Mouse (Mus musculus) CD4-positive, CD25-positive, alpha-beta regulatory T cell, adult 9 weeks (primary cell): ENCODE results near the gene Olfr649. TPM values are rescaled to one million over a fixed set of nuclear protein-coding genes. Genes with fewer than 3 reads are reported as not detected.

Experiments
- polyA plus RNA-seq: library from polyadenylated mRNA; unstranded; fragments of 100-300 nt; shearing (Covaris generic); gene quantifications from one replicate; pipeline ENCODE4 v1.2.1, GENCODE M21; 2017

Olfr649 gene
- polyA plus RNA-seq = not detected

DNA sequence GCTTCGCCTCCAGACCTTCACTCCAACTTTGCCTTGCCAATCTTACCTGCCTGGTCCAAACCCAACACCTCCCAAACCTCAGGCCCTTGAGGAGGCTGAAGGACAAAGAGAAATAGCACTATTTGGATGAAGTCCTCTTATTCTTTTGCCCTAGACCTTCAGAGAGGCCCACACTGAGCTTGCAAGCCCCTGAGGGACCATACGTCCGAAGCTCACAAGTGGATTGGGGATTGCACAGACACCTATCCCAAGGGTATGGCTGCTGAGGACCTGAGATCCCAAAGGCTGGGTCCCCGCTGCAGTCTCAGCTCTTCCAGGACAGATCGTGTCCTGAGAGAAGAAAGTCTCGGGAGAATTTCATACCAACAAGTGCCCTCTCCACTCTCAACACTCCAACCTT, at the start of gene Olfr649:
Olfr649 (minus strand) TSS at position 101 of the 400 bp plus-strand sequence.

DNA sequence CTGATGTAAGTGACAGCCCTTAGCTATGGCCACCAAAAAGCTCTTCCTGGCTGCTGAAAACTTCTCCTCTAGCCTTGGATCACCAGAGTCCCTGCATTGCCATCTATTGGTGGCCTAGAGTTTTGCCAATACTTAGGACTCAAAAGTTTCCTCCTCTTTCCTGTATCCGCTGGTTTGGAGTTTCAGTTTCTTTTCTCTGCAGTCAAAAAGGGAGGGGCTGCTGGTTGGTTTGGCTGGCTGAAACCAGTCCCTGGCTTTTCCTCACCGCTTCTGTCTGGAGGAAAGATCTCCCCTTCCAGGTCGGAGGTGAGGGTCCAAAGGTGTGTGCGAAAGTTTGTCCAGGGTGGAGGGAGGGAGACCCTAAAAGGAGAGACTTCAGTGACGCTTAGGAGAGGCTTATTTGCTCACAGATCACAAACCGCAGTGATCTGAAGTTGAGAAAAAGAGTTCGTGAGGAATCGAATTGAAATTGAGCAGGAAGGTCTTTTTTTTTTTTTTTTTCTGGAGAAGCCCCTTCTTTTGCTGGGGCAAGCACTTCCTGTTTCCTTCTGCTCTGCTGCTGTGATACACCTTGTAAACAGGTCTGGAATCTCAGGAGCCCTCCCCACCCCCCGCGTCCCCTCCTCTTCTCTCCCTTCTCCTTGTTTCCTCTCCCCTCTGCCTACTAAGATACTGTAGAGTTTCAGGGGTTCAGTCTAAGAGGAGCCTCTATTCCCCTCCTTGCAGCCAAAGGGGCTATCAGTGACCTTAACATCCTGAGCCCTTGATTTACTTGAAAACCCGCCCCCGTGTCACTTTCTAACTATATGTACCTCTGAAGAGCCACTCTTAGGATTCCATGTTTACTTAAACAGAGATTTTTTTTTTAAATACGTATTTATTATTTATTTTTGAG, 48.7 kb upstream of the Olfr649 start, which contains the start of gene Trim34a:
Trim34a (plus strand) TSS at position 171 of the 895 bp plus-strand sequence.

DNA sequence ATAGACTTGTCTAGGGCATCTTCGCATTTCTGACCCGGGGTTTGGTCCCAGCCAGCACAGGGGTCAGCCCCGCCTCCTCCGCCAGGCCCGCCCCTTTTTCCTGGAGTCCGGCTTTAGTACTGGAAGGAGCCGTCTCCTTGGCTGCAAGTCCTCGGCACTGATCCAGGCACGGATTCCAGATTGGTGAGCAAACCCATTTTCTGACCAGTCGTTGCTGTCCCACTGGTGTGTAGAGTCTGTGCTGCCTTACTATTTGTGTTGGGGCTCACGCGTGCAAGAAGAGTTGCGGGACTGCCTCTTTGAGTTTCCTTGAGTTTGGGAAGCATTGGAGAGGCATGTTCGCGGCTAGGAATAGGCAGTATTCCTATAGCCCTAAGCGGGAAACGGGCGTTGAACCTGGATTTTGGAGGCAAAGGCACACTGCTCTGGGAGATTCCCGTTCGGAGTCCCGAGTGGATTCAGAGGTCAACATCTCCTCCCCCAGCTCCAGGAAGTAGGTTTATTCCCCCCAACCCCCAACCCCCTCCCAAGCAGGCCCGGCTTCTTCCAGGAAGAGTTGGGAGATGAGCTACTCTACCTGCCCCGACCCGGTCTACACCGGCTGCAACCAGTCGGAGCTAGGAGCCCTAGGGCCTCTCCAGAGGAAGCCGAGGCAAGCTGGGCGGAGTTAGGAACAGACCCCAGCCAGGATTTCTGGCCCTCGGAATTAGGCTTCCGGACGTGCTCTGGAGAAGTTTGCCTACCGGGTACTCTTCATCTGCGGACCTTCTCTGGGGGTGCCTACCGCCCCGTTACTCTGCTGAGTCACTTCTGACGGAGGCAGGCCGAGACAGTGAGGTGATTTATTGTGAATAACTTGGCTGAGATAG, 23.1 kb upstream of the Olfr649 start, which contains the start of gene Trim6:
Trim6 (plus strand) TSS at position 93 of the 869 bp plus-strand sequence.

DNA sequence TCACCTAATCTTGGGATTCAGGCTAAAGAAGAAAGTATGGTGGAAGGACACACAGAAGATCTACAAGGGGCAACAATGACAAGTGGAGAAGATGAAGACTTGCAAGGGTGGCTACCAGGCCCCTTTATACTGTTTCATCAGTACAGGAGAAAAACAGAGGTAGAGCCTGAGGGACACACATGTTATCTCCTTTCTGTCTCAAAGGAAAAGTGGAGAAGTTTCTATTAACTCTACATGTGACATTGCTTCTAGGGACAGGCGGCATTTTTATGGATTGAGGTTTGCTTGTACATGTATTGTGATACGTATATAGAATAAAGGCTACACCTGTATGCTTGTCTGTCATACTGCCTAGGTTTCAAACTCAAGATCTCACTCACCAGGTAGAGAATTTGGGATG, 12.5 kb downstream of the Olfr649 start, which contains the start of gene Olfr648:
Olfr648 (minus strand) TSS at position 101 of the 400 bp plus-strand sequence.

DNA sequence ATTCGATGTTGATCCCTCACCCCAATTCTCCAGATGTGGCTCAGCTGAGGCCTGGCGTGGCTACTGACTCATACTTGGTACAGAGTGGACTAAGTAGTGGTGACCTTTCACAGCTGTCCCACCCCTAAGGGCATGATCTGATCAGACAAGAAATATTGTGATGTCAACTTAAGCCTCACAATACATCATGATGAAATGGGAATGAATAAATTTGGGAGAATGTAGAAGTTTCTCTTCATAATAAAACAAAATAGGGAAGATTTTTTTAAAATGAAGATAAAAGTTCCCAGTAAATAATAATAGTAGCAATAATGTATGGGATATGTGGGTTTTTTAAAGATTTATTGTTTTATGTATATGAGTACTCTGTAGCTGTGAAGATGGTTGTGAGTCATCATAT, 45.3 kb downstream of the Olfr649 start, which contains the start of gene Ubqlnl:
Ubqlnl (minus strand) TSS at position 101 of the 400 bp plus-strand sequence.

DNA sequence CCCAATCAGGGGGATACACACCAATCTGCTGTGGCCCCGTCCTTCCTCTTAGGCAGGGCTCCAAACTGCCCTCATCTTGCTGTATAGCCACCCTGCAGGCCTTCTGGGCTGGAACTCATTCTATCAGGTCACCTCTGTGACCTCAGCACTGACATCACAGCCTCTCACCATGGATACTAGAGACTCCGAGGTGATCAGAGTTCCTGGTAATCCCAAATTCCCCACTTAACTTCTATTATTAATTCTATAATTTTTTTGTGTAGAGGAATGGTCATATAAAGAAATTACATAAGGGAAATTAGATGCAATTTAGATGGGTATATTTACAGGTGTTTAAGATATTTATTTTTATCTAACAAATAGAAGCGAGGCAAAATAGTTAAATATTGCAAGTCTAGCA, 52.6 kb downstream of the Olfr649 start, which contains the start of gene Ubqln3:
Ubqln3 (minus strand) TSS at position 101 of the 400 bp plus-strand sequence.

Other genes starting within 250 kb of the Olfr649 start
- gene Olfr635, start 224.8 kb downstream of the Olfr649 start, polyA plus RNA-seq = 0.04 TPM
- not detected for gene Olfr638, start 197.2 kb downstream of the Olfr649 start, polyA plus RNA-seq
- gene Olfr639, start 178.7 kb downstream of the Olfr649 start, polyA plus RNA-seq = not detected
- not detected for gene Olfr640, start 170.4 kb downstream of the Olfr649 start, polyA plus RNA-seq
- gene Olfr641, start 160.5 kb downstream of the Olfr649 start, polyA plus RNA-seq = not detected
- gene Olfr642, start 143.3 kb downstream of the Olfr649 start, polyA plus RNA-seq = 0.06 TPM
- not detected for gene 4930516K23Rik, start 134.5 kb downstream of the Olfr649 start, polyA plus RNA-seq
- gene Olfr644, start 124.1 kb downstream of the Olfr649 start, polyA plus RNA-seq = not detected
- not detected for gene Olfr645, start 110.5 kb downstream of the Olfr649 start, polyA plus RNA-seq
- not detected for gene Olfr646, start 91.1 kb downstream of the Olfr649 start, polyA plus RNA-seq
- not detected for gene Ubqln5, start 66.2 kb downstream of the Olfr649 start, polyA plus RNA-seq
- gene Olfr643, start 58.6 kb downstream of the Olfr649 start, polyA plus RNA-seq = not detected
- gene Ubqln3, start 52.7 kb downstream of the Olfr649 start, polyA plus RNA-seq = not detected
- not detected for gene Ubqlnl, start 45.4 kb downstream of the Olfr649 start, polyA plus RNA-seq
- gene Olfm5, start 31.2 kb downstream of the Olfr649 start, polyA plus RNA-seq = not detected
- gene Olfr648, start 12.6 kb downstream of the Olfr649 start, polyA plus RNA-seq = 0.26 TPM
- gene Trim6, start 22.8 kb upstream of the Olfr649 start, polyA plus RNA-seq = 1.7 TPM
- 63.8 TPM for gene Trim34a, start 48.5 kb upstream of the Olfr649 start, polyA plus RNA-seq
- gene Trim5, start 92.1 kb upstream of the Olfr649 start, polyA plus RNA-seq = 34.1 TPM
- 163 TPM for gene Trim12a, start 119.5 kb upstream of the Olfr649 start, polyA plus RNA-seq
- 1.3 TPM for gene Trim34b, start 133.5 kb upstream of the Olfr649 start, polyA plus RNA-seq
- gene Trim12c, start 157.4 kb upstream of the Olfr649 start, polyA plus RNA-seq = 25.5 TPM
- 1.5 TPM for gene Trim30b, start 173.9 kb upstream of the Olfr649 start, polyA plus RNA-seq
- 1.4 TPM for gene Trim30c, start 204.9 kb upstream of the Olfr649 start, polyA plus RNA-seq